Mouse (Mus musculus) myocyte (in vitro differentiated cells): Measurements from ENCODE around the gene Mutyh.

Experiments used
- CEBPB ChIP-seq: IDR thresholded peaks from 2 replicates; pipeline ENCODE4 v1.6.1; 2011; ENCODE audit warnings: mild to moderate bottlenecking, moderate library complexity; ENCODE audit not compliant: poor library complexity, insufficient read depth, severe bottlenecking
- E2F4 ChIP-seq: IDR thresholded peaks from one replicate; pipeline ENCODE4 v1.6.1; 2011; ENCODE audit warnings: mild to moderate bottlenecking, control low read depth, moderate library complexity; ENCODE audit not compliant: insufficient read depth
- MAX ChIP-seq: IDR thresholded peaks from one replicate; pipeline ENCODE4 v1.6.1; 2011; ENCODE audit warnings: low read depth, mild to moderate bottlenecking, control low read depth
- MYOD1 ChIP-seq, 3 experiments: IDR thresholded peaks; one replicate each; pipeline ENCODE4 v1.6.1; 2011; ENCODE audit warnings: control low read depth in 2 of 3, low read depth in 2 of 3, mild to moderate bottlenecking in 2 of 3, moderate library complexity in 1 of 3; ENCODE audit not compliant: insufficient read length in 2 of 3, control insufficient read depth in 1 of 3
- MYOG ChIP-seq, 3 experiments: IDR thresholded peaks; one replicate each; pipeline ENCODE4 v1.6.1; 2011; ENCODE audit warnings: control low read depth in 2 of 3, low read depth in 2 of 3, mild to moderate bottlenecking in 2 of 3; ENCODE audit not compliant: insufficient read length in 2 of 3, control insufficient read depth in 1 of 3, insufficient read depth in 1 of 3
- POLR2A ChIP-seq: IDR thresholded peaks from one replicate; pipeline ENCODE4 v1.6.1; 2011; ENCODE audit warnings: low read depth, mild to moderate bottlenecking, control low read depth, moderate library complexity; ENCODE audit not compliant: insufficient read length
- POLR2AphosphoS2 ChIP-seq: IDR thresholded peaks from one replicate; pipeline ENCODE4 v1.6.1; 2011; ENCODE audit warnings: low read depth, control low read depth; ENCODE audit not compliant: insufficient read length
- REST ChIP-seq: IDR thresholded peaks from one replicate; pipeline ENCODE4 v1.6.1; 2011; ENCODE audit warnings: mild to moderate bottlenecking, control low read depth, moderate library complexity; ENCODE audit not compliant: insufficient read depth, insufficient read length
- SRF ChIP-seq: IDR thresholded peaks from one replicate; pipeline ENCODE4 v1.6.1; 2011; ENCODE audit warnings: low read depth; ENCODE audit not compliant: control insufficient read depth, insufficient read length
- TCF12 ChIP-seq: IDR thresholded peaks from one replicate; pipeline ENCODE4 v1.6.1; 2011; ENCODE audit warnings: mild to moderate bottlenecking, control low read depth; ENCODE audit not compliant: poor library complexity, insufficient read depth, severe bottlenecking
- TCF3 ChIP-seq: IDR thresholded peaks from one replicate; pipeline ENCODE4 v1.6.1; 2011; ENCODE audit warnings: low read depth, control low read depth; ENCODE audit not compliant: insufficient read length
- USF1 ChIP-seq: IDR thresholded peaks from one replicate; pipeline ENCODE4 v1.6.1; 2011; ENCODE audit warnings: low read depth, mild to moderate bottlenecking, control low read depth, moderate library complexity

DNA sequence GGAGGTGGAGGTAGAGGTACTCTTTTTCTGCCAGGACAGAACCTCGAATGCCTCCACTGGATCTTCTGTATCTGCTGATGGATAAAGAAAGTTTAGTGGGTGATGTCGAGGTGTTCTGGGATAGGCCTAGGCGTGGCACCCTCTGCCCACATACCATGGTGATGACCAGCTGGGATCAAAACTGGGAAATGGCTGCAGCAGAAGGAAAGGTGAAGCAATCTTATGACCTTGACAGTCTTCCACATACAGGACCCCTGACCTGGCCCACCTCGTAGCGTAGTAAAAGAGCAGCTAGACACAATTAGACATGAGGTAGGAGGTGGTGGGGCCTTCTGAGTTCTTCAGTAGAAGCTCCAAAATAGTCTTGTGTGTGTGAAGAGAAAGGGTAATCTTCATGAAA lies 43.5 kb upstream of the Mutyh start:
- no peak for TF ChIP-seq MYOD1 (IDR thresholded peaks at IDR 0.05; ENCODE audit: control insufficient read depth in 1 of 3, insufficient read length in 2 of 3, low read depth in 2 of 3)
- no peak for TF ChIP-seq USF1
- no peak for TF ChIP-seq POLR2AphosphoS2
- no peak for TF ChIP-seq REST
- no peak for TF ChIP-seq MAX
- TF ChIP-seq POLR2A = no peak
- TF ChIP-seq MYOG (IDR thresholded peaks at IDR 0.05; ENCODE audit: control insufficient read depth in 1 of 3, insufficient read depth in 1 of 3, insufficient read length in 2 of 3, low read depth in 2 of 3) = no peak
- TF ChIP-seq E2F4 = no peak
- no peak for TF ChIP-seq SRF
- TF ChIP-seq CEBPB = no peak
- no peak for TF ChIP-seq TCF3
- TF ChIP-seq TCF12 = no peak
